Mouse (Mus musculus): ENCODE results near the gene Dtnb. TPM values are rescaled to one million over a fixed set of nuclear protein-coding genes. Genes with fewer than 3 reads are reported as not detected.

The Dtnb gene
- polyA plus RNA-seq, 1 experiment from 2014 or later, result 27.0 TPM

- peaks cover 26% of the 10 kb centered on the region for H3K4me1 ChIP-seq (replicated peaks; ENCODE audit: control insufficient read depth, insufficient read depth, low read length)
- no peaks in the 10 kb centered on the region for H3K9me3 ChIP-seq (ENCODE audit: control insufficient read depth, low read length)
- peak overlapping the region; percentile 80; the same call in 1 of the 2 replicates for H3K9ac ChIP-seq (ENCODE audit: low read depth, low read length)
- WGBS, result 14% methylated on average over 10 of the region's 10 CpGs
- H3K36me3 ChIP-seq (ENCODE audit: control insufficient read depth, insufficient read depth, low read length), result no peaks in the 10 kb centered on the region
- 0 out of 2 replicates have a peak, but pooled peaks have one; percentile 5 for ATAC-seq (replicated peaks; ENCODE audit: low FRiP score)
- peak; percentile 58 for DNase-seq (ENCODE audit: low spot score)
- peak overlapping the region; percentile 90 for H3K4me2 ChIP-seq
- H3K27me3 ChIP-seq (replicated peaks; ENCODE audit: control insufficient read depth, insufficient read depth, low read length), result peaks cover 24% of the 10 kb centered on the region
- peak overlapping the region; percentile 88; the same call in 1 of the 2 replicates for H3K27ac ChIP-seq (ENCODE audit: low read depth, low read length)
- H3K4me3 ChIP-seq (ENCODE audit: low read depth, low read length), result peak overlapping the region; percentile 88
Measured at GRCm38 (mm10) chr12:3808396-3808981, 236.3 kb downstream of the Dtnb start.

GRCm38 (mm10) chr12:3809520-3810180, 237.5 kb downstream of the Dtnb start:
- Histone ChIP-seq H3K9me3 (ENCODE audit: control insufficient read depth, low read length) (no peaks in the 10 kb centered on the region), H3K27ac (ENCODE audit: low read depth, low read length) (no peak overlapping the region), H3K4me2 (no peak overlapping the region; the same call in 1 of the 2 replicates), H3K4me1 (replicated peaks; ENCODE audit: control insufficient read depth, insufficient read depth, low read length) (peaks cover 26% of the 10 kb centered on the region), H3K4me3 (ENCODE audit: low read depth, low read length) (no peak overlapping the region), H3K9ac (ENCODE audit: low read depth, low read length) (no peak overlapping the region), H3K27me3 (replicated peaks; ENCODE audit: control insufficient read depth, insufficient read depth, low read length) (peaks cover 18% of the 10 kb centered on the region), H3K36me3 (ENCODE audit: control insufficient read depth, insufficient read depth, low read length) (no peaks in the 10 kb centered on the region)
- no peak for ATAC-seq (replicated peaks; ENCODE audit: low FRiP score)
- no peak for DNase-seq (ENCODE audit: low spot score)
- whole genome bisulfite sequencing, result 62% methylated on average over 7 of the region's 7 CpGs

- ATAC-seq (replicated peaks; ENCODE audit: low FRiP score) (no peak), DNase-seq (ENCODE audit: low spot score) (no peak)
- whole genome bisulfite sequencing, result 48% methylated on average over 4 of the region's 4 CpGs
- no peaks in the 10 kb centered on the region for H3K36me3 ChIP-seq (ENCODE audit: control insufficient read depth, insufficient read depth, low read length)
- H3K27ac ChIP-seq (ENCODE audit: low read depth, low read length), result no peak overlapping the region
- no peak overlapping the region for H3K4me3 ChIP-seq (ENCODE audit: low read depth, low read length)
- no peak overlapping the region for H3K9ac ChIP-seq (ENCODE audit: low read depth, low read length)
- H3K9me3 ChIP-seq (ENCODE audit: control insufficient read depth, low read length), result no peaks in the 10 kb centered on the region
- H3K27me3 ChIP-seq (replicated peaks; ENCODE audit: control insufficient read depth, insufficient read depth, low read length), result peaks cover 14% of the 10 kb centered on the region
- H3K4me2 ChIP-seq, result no peak overlapping the region; the same call in 1 of the 2 replicates
- peaks cover 26% of the 10 kb centered on the region for H3K4me1 ChIP-seq (replicated peaks; ENCODE audit: control insufficient read depth, insufficient read depth, low read length)
Measured at GRCm38 (mm10) chr12:3810455-3810854, 238.3 kb downstream of the Dtnb start.

GRCm38 (mm10) chr12:3811596-3811995, 239.4 kb downstream of the Dtnb start:
- H3K9ac ChIP-seq (ENCODE audit: low read depth, low read length), result no peak overlapping the region
- H3K4me3 ChIP-seq (ENCODE audit: low read depth, low read length), result no peak overlapping the region
- no peaks in the 10 kb centered on the region for H3K36me3 ChIP-seq (ENCODE audit: control insufficient read depth, insufficient read depth, low read length)
- 49% methylated on average over 5 of the region's 5 CpGs for WGBS
- H3K4me2 ChIP-seq, result no peak overlapping the region
- no peak overlapping the region for H3K27ac ChIP-seq (ENCODE audit: low read depth, low read length)
- no peak for ATAC-seq (replicated peaks; ENCODE audit: low FRiP score)
- H3K9me3 ChIP-seq (ENCODE audit: control insufficient read depth, low read length), result no peaks in the 10 kb centered on the region
- peaks cover 8% of the 10 kb centered on the region; the same call in 1 of the 2 replicates for H3K27me3 ChIP-seq (replicated peaks; ENCODE audit: control insufficient read depth, insufficient read depth, low read length)
- no peak for DNase-seq (ENCODE audit: low spot score)
- H3K4me1 ChIP-seq (replicated peaks; ENCODE audit: control insufficient read depth, insufficient read depth, low read length), result peaks cover 21% of the 10 kb centered on the region

GRCm38 (mm10) chr12:3812251-3812650, 240.1 kb downstream of the Dtnb start:
- H3K27ac ChIP-seq (ENCODE audit: low read depth, low read length), result no peak overlapping the region

DNA sequence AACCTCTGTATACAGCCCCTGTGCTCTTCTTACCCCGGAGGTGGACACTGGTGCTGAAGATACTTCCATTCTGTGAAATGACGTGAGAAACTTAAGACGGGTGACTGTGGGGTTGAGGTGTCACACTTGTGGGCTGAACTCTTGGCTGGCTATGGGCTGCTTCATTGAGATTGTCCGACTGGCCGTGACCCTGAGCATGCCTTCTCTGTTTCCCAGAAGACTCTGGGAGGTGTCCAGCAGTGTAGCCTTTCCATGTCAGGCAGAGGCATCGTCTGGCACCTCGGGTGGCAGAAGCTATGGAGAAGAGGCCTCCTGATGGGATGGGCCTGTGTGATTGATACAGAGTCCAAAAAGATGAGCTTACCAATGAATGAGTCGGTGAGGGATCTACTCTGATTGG, 241.0 kb downstream of the Dtnb start:
- Histone ChIP-seq H3K27ac (ENCODE audit: low read depth, low read length) (no peak overlapping the region), H3K36me3 (ENCODE audit: control insufficient read depth, insufficient read depth, low read length) (no peaks in the 10 kb centered on the region), H3K9ac (ENCODE audit: low read depth, low read length) (no peak overlapping the region), H3K4me1 (replicated peaks; ENCODE audit: control insufficient read depth, insufficient read depth, low read length) (peaks cover 20% of the 10 kb centered on the region), H3K9me3 (ENCODE audit: control insufficient read depth, low read length) (no peaks in the 10 kb centered on the region), H3K4me3 (ENCODE audit: low read depth, low read length) (no peak overlapping the region), H3K27me3 (replicated peaks; ENCODE audit: control insufficient read depth, insufficient read depth, low read length) (0 out of 2 replicates have a peak, but pooled peaks cover under 1% of the 10 kb centered on the region), H3K4me2 (no peak overlapping the region)
- 87% methylated on average over 8 of the region's 8 CpGs for WGBS
- no peak for DNase-seq (ENCODE audit: low spot score)
- ATAC-seq (replicated peaks; ENCODE audit: low FRiP score), result no peak

More at GRCm38 (mm10) chr12:3812251-3812650, 240.1 kb downstream of the Dtnb start:
- ATAC-seq (replicated peaks; ENCODE audit: low FRiP score) (no peak), DNase-seq (ENCODE audit: low spot score) (no peak)
- H3K27me3 ChIP-seq (replicated peaks; ENCODE audit: control insufficient read depth, insufficient read depth, low read length), result peaks cover 8% of the 10 kb centered on the region; the same call in 1 of the 2 replicates
- H3K4me3 ChIP-seq (ENCODE audit: low read depth, low read length), result no peak overlapping the region
- H3K9ac ChIP-seq (ENCODE audit: low read depth, low read length), result no peak overlapping the region
- 40% methylated on average over 6 of the region's 6 CpGs for WGBS
- H3K4me2 ChIP-seq, result no peak overlapping the region
- H3K36me3 ChIP-seq (ENCODE audit: control insufficient read depth, insufficient read depth, low read length), result no peaks in the 10 kb centered on the region
- peaks cover 21% of the 10 kb centered on the region for H3K4me1 ChIP-seq (replicated peaks; ENCODE audit: control insufficient read depth, insufficient read depth, low read length)
- H3K9me3 ChIP-seq (ENCODE audit: control insufficient read depth, low read length), result no peaks in the 10 kb centered on the region

DNA sequence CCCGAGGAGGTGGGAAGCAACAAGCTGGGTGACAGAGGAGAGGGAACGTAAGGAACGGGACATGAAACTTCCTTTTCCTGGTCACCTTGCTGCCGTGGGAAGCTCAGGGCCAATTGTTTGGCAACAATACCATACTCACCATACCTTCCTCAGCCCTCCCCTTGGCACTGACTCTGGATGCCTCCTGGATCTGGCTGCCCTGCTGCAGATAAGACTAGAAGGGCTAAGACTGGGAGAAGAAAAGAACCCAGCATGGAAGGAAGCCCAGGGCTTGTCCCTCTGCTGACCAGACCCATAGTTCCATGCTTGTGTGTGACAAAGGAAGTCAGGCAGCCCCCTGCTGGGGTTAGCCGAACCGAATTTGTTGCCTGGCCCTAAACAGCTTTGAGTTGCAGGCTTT, 243.2 kb downstream of the Dtnb start:
- H3K4me3 ChIP-seq (ENCODE audit: low read depth, low read length), result no peak overlapping the region
- H3K4me1 ChIP-seq (replicated peaks; ENCODE audit: control insufficient read depth, insufficient read depth, low read length), result peaks cover 9% of the 10 kb centered on the region
- no peak overlapping the region for H3K4me2 ChIP-seq
- no peaks in the 10 kb centered on the region for H3K27me3 ChIP-seq (replicated peaks; ENCODE audit: control insufficient read depth, insufficient read depth, low read length)
- ATAC-seq (replicated peaks; ENCODE audit: low FRiP score), result no peak
- no peaks in the 10 kb centered on the region for H3K9me3 ChIP-seq (ENCODE audit: control insufficient read depth, low read length)
- H3K27ac ChIP-seq (ENCODE audit: low read depth, low read length), result no peak overlapping the region
- DNase-seq (ENCODE audit: low spot score), result no peak
- no peak overlapping the region for H3K9ac ChIP-seq (ENCODE audit: low read depth, low read length)
- WGBS, result 67% methylated on average over 6 of the region's 6 CpGs
- H3K36me3 ChIP-seq (ENCODE audit: control insufficient read depth, insufficient read depth, low read length), result no peaks in the 10 kb centered on the region

DNA sequence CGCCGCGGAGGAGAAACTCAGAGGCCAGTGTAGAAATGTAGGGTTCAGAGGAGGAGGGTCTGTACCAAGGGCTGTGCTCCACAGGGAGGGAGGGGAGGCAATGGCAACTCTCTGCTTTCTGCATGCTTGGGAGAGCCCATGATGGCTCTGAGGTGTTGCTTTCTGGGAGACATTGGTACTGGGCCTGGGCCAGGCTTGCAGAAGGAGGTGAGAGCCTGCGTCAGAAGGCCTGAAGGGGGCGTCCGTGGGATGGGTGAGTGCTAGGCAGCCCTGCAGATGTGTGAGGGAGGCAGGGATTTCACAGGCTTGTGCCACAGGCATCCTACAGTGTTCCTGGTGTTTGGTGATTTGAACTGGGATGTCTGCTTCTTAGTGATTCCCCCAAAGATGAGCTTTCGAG, 244.9 kb downstream of the Dtnb start:
- H3K4me3 ChIP-seq (ENCODE audit: low read depth, low read length), result no peak overlapping the region
- no peak overlapping the region for H3K27ac ChIP-seq (ENCODE audit: low read depth, low read length)
- H3K9me3 ChIP-seq (ENCODE audit: control insufficient read depth, low read length), result no peaks in the 10 kb centered on the region
- H3K4me1 ChIP-seq (replicated peaks; ENCODE audit: control insufficient read depth, insufficient read depth, low read length), result no peaks in the 10 kb centered on the region
- no peak overlapping the region for H3K4me2 ChIP-seq
- no peaks in the 10 kb centered on the region for H3K27me3 ChIP-seq (replicated peaks; ENCODE audit: control insufficient read depth, insufficient read depth, low read length)
- no peak overlapping the region for H3K9ac ChIP-seq (ENCODE audit: low read depth, low read length)
- 62% methylated on average over 7 of the region's 7 CpGs for WGBS
- H3K36me3 ChIP-seq (ENCODE audit: control insufficient read depth, insufficient read depth, low read length), result no peaks in the 10 kb centered on the region
- no peak for ATAC-seq (replicated peaks; ENCODE audit: low FRiP score)
- no peak for DNase-seq (ENCODE audit: low spot score)

DNA sequence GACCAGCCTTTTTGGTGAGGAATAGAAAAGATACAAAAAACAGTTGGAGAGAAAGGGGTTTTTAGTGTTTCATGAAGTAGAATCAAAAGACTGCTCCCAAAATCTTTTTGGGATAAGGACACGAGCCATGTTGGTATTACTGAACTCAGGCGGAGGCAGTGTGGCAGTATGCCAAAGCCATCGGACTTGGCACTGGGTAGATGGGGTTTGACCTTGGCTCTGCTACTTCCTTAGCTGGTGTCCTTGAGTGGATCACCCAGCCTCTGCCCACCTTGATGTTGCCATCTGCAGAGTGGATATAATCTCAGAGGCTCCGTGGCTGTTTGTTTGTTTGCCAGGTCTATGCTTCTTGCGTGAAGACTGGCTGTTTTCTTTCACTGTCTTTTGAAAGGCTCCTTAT, 245.4 kb downstream of the Dtnb start:
- H3K36me3 ChIP-seq (ENCODE audit: control insufficient read depth, insufficient read depth, low read length), result no peaks in the 10 kb centered on the region
- 84% methylated on average over 5 of the region's 5 CpGs for WGBS

More for the DNA sequence above, 245.4 kb downstream of the Dtnb start:
- Histone ChIP-seq H3K4me2 (no peak overlapping the region), H3K9me3 (ENCODE audit: control insufficient read depth, low read length) (no peaks in the 10 kb centered on the region), H3K9ac (ENCODE audit: low read depth, low read length) (no peak overlapping the region), H3K4me1 (replicated peaks; ENCODE audit: control insufficient read depth, insufficient read depth, low read length) (no peaks in the 10 kb centered on the region), H3K27me3 (replicated peaks; ENCODE audit: control insufficient read depth, insufficient read depth, low read length) (no peaks in the 10 kb centered on the region), H3K27ac (ENCODE audit: low read depth, low read length) (no peak overlapping the region), H3K4me3 (ENCODE audit: low read depth, low read length) (no peak overlapping the region)
- DNase-seq (ENCODE audit: low spot score) (no peak), ATAC-seq (replicated peaks; ENCODE audit: low FRiP score) (no peak)

All from liver, embryonic 11.5 days (tissue).